Mouse (Mus musculus): ENCODE results near the gene Gm45521.

DNA sequence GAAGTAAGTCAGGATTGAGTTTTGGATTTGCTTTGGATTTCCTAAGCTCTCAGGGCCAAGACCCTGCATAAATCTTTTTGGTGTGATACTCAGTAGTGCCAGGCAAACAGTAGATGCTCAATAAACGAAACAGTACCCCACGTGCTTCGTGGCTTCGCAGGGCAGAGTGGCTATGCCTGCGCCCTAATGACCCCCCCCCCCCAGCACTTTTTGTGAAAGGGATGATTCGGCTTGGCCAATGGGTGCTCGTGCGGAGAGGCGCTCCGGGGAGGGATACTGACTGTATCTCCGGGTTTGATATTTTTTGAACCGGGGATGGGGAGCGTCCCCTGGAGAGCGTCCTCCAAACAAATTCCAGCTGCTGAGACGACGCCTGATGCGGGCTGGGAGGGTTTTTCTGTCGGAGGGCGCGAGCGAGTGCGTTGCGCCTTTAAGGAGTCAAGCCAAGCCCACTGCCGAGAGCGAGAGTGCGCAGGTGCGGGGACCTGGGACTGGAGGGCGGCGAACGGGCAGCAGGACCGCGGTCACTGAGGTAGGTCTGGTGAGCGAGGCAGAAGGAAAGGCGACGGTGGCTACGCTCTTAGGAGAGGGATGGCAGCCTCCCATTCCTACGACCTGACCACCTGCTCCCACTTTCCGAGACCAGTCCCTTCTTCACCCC, 45.5 kb downstream of the Gm45521 start, which contains the start of gene Abhd6:
- TF ChIP-seq POLR2A (IDR thresholded peaks at IDR 0.05; ENCODE audit: borderline replicate concordance, extremely low read depth, low read depth, low read length) (peak; percentile 73; the same call in 1 of the 2 replicates), CTCF (IDR thresholded peaks at IDR 0.05; ENCODE audit: insufficient read depth, low read length) (no peak)
